Mouse (Mus musculus) brain, embryonic 14.5 days (tissue): Measurements from ENCODE around the gene Ext2.

Experiments used
- CTCF ChIP-seq: fragments of 200-500 bp; IDR thresholded peaks from 2 replicates; pipeline ENCODE4 v1.5.1; 2012; ENCODE audit warnings: inconsistent platforms, mild to moderate bottlenecking, moderate library complexity, borderline replicate concordance; ENCODE audit not compliant: insufficient read depth, insufficient read length; ENCODE audit errors: extremely low read depth
- POLR2A ChIP-seq: fragments of 200-500 bp; IDR thresholded peaks from 2 replicates; pipeline ENCODE4 v1.6.1; 2012; ENCODE audit warnings: mild to moderate bottlenecking, inconsistent platforms, borderline replicate concordance; ENCODE audit not compliant: poor library complexity, insufficient read depth, insufficient read length, severe bottlenecking; ENCODE audit errors: extremely low read depth

DNA sequence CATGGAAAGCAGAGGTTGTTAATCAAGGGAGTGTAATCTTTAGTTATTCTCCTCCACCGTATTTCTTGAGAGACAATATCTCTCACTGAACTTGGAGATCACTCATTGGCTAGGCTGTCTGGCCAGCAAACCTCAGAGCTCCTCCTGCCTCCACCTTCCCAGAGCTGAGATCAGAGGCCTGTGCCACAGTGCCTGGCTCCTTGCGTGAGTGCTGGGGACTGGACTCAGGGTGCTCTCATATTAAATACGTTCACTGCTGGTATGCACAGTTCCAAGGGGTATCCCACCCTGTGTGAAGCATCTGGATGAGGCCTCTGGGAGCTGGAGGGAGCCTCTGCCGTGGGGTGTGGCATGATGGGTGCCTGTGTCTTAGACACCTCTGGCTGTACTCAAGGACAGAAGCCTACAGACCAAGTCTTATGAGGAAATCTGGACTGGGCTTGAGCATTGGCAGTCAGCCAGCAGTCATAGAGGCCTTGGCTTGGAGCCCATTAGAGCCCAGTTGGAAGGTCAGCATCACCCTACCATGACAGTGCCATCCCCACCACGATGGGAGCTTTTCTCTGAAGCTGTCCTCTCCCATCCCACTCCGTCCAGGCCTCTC, 162.6 kb downstream of the Ext2 start:
- TF ChIP-seq CTCF (no peak), POLR2A (no peak)
